Mouse (Mus musculus) thymus, adult 2 months (tissue): Measurements from ENCODE around the gene Rrp15.

Experiments used
- CTCF ChIP-seq: fragments of 200-500 bp; IDR thresholded peaks from 2 replicates; pipeline ENCODE4 v1.5.1; 2012; ENCODE audit warnings: mild to moderate bottlenecking, control low read depth, low read length, moderate library complexity, borderline replicate concordance; ENCODE audit not compliant: control insufficient read depth, poor library complexity, insufficient read depth; ENCODE audit errors: extremely low read depth
- POLR2A ChIP-seq: fragments of 200-500 bp; IDR thresholded peaks from 2 replicates; pipeline ENCODE4 v1.6.1; 2012; ENCODE audit warnings: mild to moderate bottlenecking, low read length, control low read depth, moderate library complexity; ENCODE audit not compliant: control insufficient read depth, poor library complexity, insufficient read depth; ENCODE audit errors: extremely low read depth

DNA sequence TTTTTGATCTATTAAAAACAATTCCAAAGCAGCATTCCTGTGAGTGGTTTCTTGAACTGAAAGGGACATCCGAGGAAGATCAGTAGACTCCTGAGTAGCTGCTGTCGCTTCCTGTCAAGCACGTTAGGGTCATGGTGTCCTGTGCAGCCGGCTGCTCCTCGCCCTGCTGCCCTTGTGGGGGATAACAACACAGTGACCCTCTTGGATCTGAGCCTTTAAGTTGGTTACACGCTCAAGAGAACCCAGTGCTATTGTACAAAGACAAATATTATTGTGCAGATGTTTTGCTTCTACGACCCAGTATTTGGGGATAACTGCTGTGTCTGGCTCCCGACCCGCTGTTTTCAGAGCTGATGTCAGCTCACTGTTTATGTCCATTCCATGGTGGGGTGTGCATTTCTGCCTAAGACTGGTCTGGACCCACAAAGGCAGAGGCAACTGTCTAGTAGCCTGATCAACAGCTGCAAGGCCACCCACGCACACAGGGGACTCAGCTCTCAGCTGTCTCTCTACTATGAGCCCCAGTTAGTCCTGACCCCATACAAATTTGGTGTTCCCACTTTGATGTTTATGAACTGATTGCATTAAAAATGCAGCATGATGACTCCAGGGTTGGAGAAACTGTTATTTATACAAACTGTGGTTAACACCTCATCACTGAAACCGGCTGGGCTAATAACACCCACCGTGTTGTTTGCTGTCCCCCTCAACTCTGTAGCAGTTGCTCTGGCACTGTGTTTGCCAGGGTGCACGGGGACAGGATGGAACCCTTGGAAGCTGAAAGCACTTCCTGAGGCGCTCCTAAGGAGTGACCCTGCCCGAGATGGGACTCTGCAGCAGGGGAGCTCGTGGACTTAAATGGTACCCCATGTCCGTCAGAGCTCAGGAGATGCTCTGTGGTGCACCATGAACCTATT, 33.9 kb downstream of the Rrp15 start:
- no peak for TF ChIP-seq POLR2A
- TF ChIP-seq CTCF = no peak
